Mouse (Mus musculus) hindbrain, embryonic 16.5 days (tissue): Measurements from ENCODE around the gene Acads. TPM values are rescaled to one million over a fixed set of nuclear protein-coding genes. Genes with fewer than 3 reads are reported as not detected.
"Not testable (repeated sequence)": the region's sequence is repeated elsewhere in the genome, so short reads cannot be mapped to it uniquely, and the experiment has no call there.

Experiments
- ATAC-seq: fragments of 200-750 bp; cut with Nextera tagmentation; 2 replicates; pipeline ENCODE4 v1.8.0; 2017; ENCODE audit warnings: moderate TSS enrichment, moderate library complexity
- H3K27ac ChIP-seq: fragments of 300-500 bp; sonication (generic); 2 replicates; pipeline ENCODE4 v1.5.1; 2014; ENCODE audit warnings: low read depth, mild to moderate bottlenecking, control low read depth, low read length, moderate library complexity
- H3K27me3 ChIP-seq: fragments of 300-500 bp; sonication (generic); replicated peaks from 2 replicates; pipeline ENCODE4 v1.6.1; 2014; ENCODE audit warnings: low read length; ENCODE audit not compliant: control insufficient read depth, insufficient read depth
- H3K36me3 ChIP-seq: fragments of 300-500 bp; sonication (generic); 2 replicates; pipeline ENCODE4 v1.6.1; 2014; ENCODE audit warnings: mild to moderate bottlenecking, low read length, moderate library complexity, mixed read lengths; ENCODE audit not compliant: control insufficient read depth, insufficient read depth
- H3K4me1 ChIP-seq: fragments of 300-500 bp; sonication (generic); 2 replicates; pipeline ENCODE4 v1.6.1; 2014; ENCODE audit warnings: low read depth, low read length; ENCODE audit not compliant: control insufficient read depth, insufficient read depth
- H3K4me2 ChIP-seq: fragments of 300-500 bp; sonication (generic); 2 replicates; pipeline ENCODE4 v1.6.1; 2014; ENCODE audit warnings: mild to moderate bottlenecking, low read length, control low read depth, moderate library complexity
- H3K4me3 ChIP-seq: fragments of 300-500 bp; sonication (generic); 2 replicates; pipeline ENCODE4 v1.5.1; 2014; ENCODE audit warnings: mild to moderate bottlenecking, low read length, control low read depth, moderate library complexity
- H3K9ac ChIP-seq: fragments of 300-500 bp; sonication (generic); 2 replicates; pipeline ENCODE4 v1.6.1; 2014; ENCODE audit warnings: low read depth, mild to moderate bottlenecking, control low read depth, low read length, moderate library complexity
- H3K9me3 ChIP-seq: fragments of 300-500 bp; sonication (generic); 2 replicates; pipeline ENCODE4 v1.6.1; 2014; ENCODE audit warnings: mild to moderate bottlenecking, low read length, moderate library complexity; ENCODE audit not compliant: control insufficient read depth
- WGBS: fragments of 180-500 bp; shearing (Covaris S2); extraction: QIAGEN DNeasy Blood & Tissue Kit; methylation state at CpG from one replicate; pipeline ENCODE4 v1.1.7; 2014; 5-methylcytosine and 5-hydroxymethylcytosine counted together
- polyA plus RNA-seq: library from polyadenylated mRNA; unstranded; fragments of >200 nt; fragmentation: Nextera tagmentation; extraction: Ambion mirVana; gene quantifications from 2 replicates; pipeline ENCODE4 v1.2.1, GENCODE M21; 2015

Gene Acads
- polyA plus RNA-seq, 1 experiment from 2014 or later, result 20.7 TPM

DNA sequence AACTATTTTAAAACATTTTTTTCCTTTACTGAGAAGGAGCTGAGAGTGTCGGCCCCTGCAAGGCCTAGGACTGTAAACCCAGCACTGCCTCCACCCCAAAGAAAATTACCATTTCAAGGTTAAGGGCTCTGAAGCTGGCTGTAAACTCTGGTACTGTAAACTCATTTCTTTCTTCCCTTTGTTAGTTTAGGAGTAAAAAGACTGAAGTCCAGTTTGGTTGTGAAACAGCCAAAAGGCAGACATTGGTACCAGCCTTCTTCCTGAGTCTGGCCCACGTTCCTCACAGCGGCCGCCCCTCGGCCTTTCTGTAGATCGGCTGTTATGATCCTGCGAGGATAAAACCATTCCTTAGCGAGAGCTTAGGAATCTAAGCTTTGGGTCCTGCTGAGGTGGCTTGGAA lies 4.6 kb downstream of the Acads start:
- ATAC-seq, result no peak
- 98% methylated on average over 8 of the region's 8 CpGs for WGBS
- peaks cover 5% of the 10 kb centered on the region; the same call in 1 of the 2 replicates for H3K36me3 ChIP-seq

DNA sequence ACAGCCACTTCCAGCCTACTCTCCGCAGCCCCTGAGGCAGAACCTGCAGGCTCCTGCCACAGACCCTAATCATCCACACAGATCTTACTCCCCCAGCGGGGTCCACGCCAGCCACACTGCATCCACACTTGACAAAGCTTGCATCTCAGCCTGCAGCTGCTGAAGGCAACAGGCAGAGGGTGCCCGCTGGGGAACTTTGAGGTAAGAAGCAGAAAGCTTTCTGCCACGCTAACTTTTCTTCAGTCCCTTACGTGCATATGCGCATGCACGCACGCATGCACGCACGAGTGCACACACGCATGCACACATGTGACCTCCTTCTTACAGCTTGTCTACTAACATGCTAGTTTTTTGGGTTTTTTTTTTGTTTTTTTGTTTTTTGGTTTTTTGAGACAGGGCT lies 5.9 kb downstream of the Acads start:
- H3K9ac ChIP-seq, result no peak overlapping the region
- H3K4me2 ChIP-seq, result no peak overlapping the region
- no peaks in the 10 kb centered on the region for H3K9me3 ChIP-seq
- 96% methylated on average over 12 of the region's 12 CpGs for WGBS
- H3K27ac ChIP-seq, result no peak overlapping the region
- H3K4me3 ChIP-seq, result no peak overlapping the region
- H3K27me3 ChIP-seq, result no peaks in the 10 kb centered on the region
- ATAC-seq, result no peak
- H3K4me1 ChIP-seq, result no peaks in the 10 kb centered on the region; the same call in 1 of the 2 replicates
- peaks cover 5% of the 10 kb centered on the region; the same call in 1 of the 2 replicates for H3K36me3 ChIP-seq

More for the DNA sequence above, 4.6 kb downstream of the Acads start:
- Histone ChIP-seq H3K27ac (no peak overlapping the region), H3K27me3 (no peaks in the 10 kb centered on the region), H3K4me3 (no peak overlapping the region), H3K4me1 (peaks cover 6% of the 10 kb centered on the region), H3K4me2 (no peak overlapping the region), H3K9me3 (no peaks in the 10 kb centered on the region), H3K9ac (no peak overlapping the region)

DNA sequence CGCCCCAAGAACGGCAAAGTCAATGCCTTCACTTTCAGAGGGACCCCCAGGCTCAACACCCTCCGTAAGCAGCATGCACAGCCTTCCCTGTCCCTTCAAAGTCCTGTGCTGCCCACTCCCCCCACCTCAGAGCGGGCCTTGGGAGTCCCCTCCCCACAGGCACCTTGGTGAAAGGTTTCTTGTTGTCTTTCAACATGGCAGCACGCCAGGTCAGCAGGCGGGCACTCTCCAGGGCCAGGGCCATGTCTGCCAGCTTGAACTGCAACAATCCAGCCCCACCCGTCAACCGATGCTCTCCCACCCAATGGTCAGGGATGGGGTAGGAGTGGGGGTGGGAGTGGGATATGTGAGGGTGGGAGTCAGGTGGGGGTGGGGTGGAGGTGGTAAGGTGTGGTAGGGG lies 8.0 kb downstream of the Acads start:
- Histone ChIP-seq H3K4me3 (no peak overlapping the region), H3K27ac (no peak overlapping the region), H3K9me3 (no peaks in the 10 kb centered on the region), H3K27me3 (no peaks in the 10 kb centered on the region), H3K36me3 (peaks cover 3% of the 10 kb centered on the region; the same call in 1 of the 2 replicates), H3K4me2 (no peak overlapping the region), H3K9ac (no peak overlapping the region), H3K4me1 (no peaks in the 10 kb centered on the region; the same call in 1 of the 2 replicates)
- 82% methylated on average over 8 of the region's 8 CpGs for WGBS
- ATAC-seq, result no peak

DNA sequence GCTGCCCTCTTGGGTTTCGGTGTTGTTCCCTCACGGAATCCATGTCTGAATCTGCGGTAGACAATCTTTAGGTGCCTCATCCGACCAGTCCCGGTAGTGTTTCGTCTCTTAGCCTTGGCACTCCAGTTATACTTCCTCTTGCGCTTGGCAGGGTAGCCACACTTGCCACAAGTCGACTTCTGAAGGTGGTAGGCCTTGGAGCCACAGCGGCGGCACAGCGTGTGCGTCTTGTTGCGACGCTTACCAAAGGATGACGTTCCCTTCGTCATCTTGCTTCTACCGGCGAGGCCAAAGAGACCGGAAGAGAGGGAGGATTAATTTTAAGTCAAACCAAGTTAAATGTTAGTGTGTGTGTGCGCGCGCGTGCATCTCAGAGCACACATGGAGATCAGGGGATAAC lies 15.9 kb downstream of the Acads start:
- H3K9ac ChIP-seq, H3K27me3 ChIP-seq, H3K4me3 ChIP-seq, H3K4me2 ChIP-seq, H3K9me3 ChIP-seq, ATAC-seq, H3K27ac ChIP-seq, H3K4me1 ChIP-seq: not testable (repeated sequence)
- peaks cover 17% of the 10 kb centered on the region for H3K36me3 ChIP-seq
- 97% methylated on average over 23 of the region's 23 CpGs for WGBS

DNA sequence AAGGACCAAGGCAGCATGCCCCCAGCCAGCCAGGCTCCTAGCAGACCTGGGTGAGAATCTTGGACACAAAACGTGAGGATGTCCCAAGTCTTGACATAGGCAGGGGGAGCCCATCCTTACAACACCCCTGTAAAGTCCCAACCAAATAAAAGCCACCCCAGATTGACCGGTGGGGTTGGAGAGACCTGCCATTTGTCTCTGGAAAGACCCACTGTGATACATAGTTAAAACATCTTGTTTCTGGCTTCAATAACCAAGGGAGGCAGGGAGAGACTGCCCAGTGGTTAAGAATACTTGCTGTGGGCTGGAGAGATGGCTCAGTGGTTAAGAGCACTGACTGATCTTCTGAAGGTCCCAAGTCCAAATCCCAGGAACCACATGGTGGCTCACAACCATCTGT lies 16.9 kb downstream of the Acads start:
- 92% methylated on average over 2 of the region's 2 CpGs for WGBS
- Histone ChIP-seq H3K4me3 (no peak overlapping the region), H3K9ac (no peak overlapping the region), H3K27me3 (no peaks in the 10 kb centered on the region), H3K27ac (no peak overlapping the region), H3K4me2 (no peak overlapping the region), H3K36me3 (peaks cover 18% of the 10 kb centered on the region), H3K4me1 (no peaks in the 10 kb centered on the region), H3K9me3 (no peaks in the 10 kb centered on the region)
- ATAC-seq, result no peak

DNA sequence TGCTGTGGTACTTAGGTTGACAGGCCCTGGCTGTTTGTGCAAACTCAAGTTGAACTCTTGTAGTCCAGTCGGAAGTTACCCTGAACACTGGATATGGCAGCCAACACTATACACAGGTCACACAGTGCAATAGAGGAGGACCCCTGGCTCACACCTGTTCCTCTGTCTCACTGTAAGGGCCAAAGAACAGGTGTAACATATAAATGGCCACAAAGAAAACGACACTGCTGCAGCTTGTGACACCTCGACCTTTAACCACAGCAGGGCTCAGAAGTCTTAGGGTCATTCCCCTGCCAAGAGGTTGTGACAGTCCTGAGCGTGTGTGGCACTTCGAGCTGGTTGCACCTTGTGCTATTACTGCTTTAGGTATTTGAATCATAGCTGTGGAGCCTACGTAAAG lies 18.7 kb downstream of the Acads start:
- Histone ChIP-seq H3K4me3 (no peak overlapping the region), H3K27me3 (no peaks in the 10 kb centered on the region), H3K27ac (no peak overlapping the region), H3K9me3 (no peaks in the 10 kb centered on the region), H3K4me2 (no peak overlapping the region), H3K36me3 (peaks cover 34% of the 10 kb centered on the region), H3K9ac (no peak overlapping the region), H3K4me1 (no peaks in the 10 kb centered on the region)
- no peak for ATAC-seq
- 93% methylated on average over 6 of the region's 6 CpGs for WGBS

DNA sequence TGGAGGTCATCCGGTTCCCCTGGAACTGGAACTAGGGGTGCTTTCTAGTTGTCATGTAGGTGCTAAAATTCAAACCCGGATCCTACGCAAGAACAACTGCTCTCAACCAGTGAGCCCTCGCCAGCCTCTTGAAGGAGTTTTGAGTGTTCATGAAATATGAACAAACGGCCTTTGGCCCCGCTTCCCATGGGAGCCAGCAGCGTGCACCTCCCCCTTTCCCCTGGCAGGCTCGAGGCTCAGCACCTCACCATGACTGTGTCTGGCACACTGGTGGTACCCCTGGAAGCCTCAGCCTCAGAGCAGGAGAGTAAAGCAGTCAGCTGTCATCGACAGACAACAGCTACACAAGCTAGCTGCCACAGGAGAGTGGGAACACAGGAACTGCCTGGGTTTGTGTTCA lies 19.2 kb downstream of the Acads start:
- Histone ChIP-seq H3K9me3 (no peaks in the 10 kb centered on the region), H3K4me3 (no peak overlapping the region), H3K4me2 (no peak overlapping the region), H3K4me1 (no peaks in the 10 kb centered on the region), H3K27ac (no peak overlapping the region), H3K9ac (no peak overlapping the region), H3K36me3 (peaks cover 38% of the 10 kb centered on the region), H3K27me3 (no peaks in the 10 kb centered on the region)
- WGBS, result 83% methylated on average over 9 of the region's 9 CpGs
- no peak for ATAC-seq

DNA sequence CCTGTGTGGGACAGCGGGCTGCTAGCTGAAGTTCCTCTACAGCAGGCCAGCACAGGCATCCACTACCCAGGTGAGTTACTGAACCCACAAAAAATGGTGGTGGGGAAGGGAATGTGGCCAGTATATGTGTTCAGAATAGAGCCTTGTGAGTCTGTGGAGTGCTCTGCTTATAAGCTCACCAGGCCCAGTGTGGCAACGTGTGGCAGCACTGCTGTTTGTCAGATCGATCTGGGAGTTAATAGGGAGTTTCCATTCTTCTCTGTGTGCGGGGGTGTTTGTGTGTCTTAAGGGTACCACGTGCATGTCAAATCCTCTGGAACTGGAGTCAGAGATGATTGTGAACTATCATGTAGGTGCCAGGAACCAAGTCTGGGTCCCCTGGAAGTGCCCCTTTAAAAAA lies 19.6 kb downstream of the Acads start:
- 78% methylated on average over 5 of the region's 5 CpGs for WGBS
- no peaks in the 10 kb centered on the region for H3K9me3 ChIP-seq
- no peaks in the 10 kb centered on the region for H3K27me3 ChIP-seq
- peaks cover 39% of the 10 kb centered on the region for H3K36me3 ChIP-seq
- H3K4me3 ChIP-seq, result no peak overlapping the region
- no peak overlapping the region for H3K4me2 ChIP-seq
- H3K9ac ChIP-seq, result no peak overlapping the region
- no peak overlapping the region for H3K27ac ChIP-seq
- no peak for ATAC-seq
- H3K4me1 ChIP-seq, result no peaks in the 10 kb centered on the region

DNA sequence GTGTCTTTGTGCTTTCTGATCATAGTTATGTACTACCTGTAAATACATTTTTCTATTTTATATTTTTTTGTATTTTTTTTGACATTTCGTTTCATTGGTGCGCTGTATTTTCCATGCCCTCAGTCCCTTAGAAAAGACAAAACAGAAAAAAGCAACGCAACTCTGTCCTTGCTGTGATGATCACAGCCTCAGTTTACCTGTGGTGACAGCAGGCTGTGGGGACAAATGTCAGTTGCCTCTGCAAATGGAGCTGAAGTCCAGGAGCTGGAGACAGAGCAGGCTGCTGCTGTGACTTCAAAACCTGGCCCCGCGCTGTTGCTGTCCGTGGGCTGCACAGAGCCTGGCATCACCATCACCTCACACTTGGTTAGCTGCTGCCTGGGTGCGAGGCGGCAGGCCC lies 21.0 kb downstream of the Acads start, which contains the start of gene Gm10401:
Gm10401 (minus strand) TSS at position 101 of the 400 bp plus-strand sequence.
- no peak within 1 kb of the TSS for H3K4me2 ChIP-seq
- no peak for ATAC-seq

DNA sequence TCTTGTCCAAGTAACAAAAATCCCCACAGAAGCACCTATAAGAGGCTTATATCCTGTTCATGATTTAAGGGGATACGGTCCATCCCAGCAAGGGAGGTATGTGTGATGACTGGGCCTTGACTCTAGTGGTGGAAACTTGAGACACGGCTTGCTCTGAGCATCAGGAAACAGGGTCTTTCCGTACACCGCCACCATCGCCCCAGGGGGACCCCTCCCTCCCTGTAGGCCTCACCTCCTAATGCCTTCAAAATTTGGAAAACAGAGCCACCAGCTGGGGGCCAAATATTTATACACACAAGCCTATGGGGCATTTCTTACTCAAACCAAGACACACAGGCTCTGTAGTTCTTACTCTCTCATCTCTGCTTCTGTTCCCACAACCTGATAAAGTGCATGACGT lies 27.4 kb downstream of the Acads start:
- Histone ChIP-seq H3K4me1 (no peaks in the 10 kb centered on the region), H3K9me3 (no peaks in the 10 kb centered on the region), H3K27me3 (no peaks in the 10 kb centered on the region), H3K9ac (no peak overlapping the region), H3K4me2 (no peak overlapping the region), H3K4me3 (no peak overlapping the region), H3K27ac (no peak overlapping the region), H3K36me3 (peaks cover 47% of the 10 kb centered on the region)
- ATAC-seq, result no peak
- 89% methylated on average over 6 of the region's 6 CpGs for WGBS

More for the DNA sequence above, 21.0 kb downstream of the Acads start, which contains the start of gene Gm10401:
- H3K27ac ChIP-seq, result no peak within 1 kb of the TSS
- H3K36me3 ChIP-seq, result peaks cover 39% of the 10 kb centered on the region
- no peaks in the 10 kb centered on the region for H3K4me1 ChIP-seq
- WGBS, result 97% methylated on average over 8 of the region's 8 CpGs
- H3K9ac ChIP-seq, result no peak within 1 kb of the TSS
- no peaks in the 10 kb centered on the region for H3K27me3 ChIP-seq
- H3K4me3 ChIP-seq, result no peak within 1 kb of the TSS
- no peaks in the 10 kb centered on the region for H3K9me3 ChIP-seq
